In the genomic region with DNA sequence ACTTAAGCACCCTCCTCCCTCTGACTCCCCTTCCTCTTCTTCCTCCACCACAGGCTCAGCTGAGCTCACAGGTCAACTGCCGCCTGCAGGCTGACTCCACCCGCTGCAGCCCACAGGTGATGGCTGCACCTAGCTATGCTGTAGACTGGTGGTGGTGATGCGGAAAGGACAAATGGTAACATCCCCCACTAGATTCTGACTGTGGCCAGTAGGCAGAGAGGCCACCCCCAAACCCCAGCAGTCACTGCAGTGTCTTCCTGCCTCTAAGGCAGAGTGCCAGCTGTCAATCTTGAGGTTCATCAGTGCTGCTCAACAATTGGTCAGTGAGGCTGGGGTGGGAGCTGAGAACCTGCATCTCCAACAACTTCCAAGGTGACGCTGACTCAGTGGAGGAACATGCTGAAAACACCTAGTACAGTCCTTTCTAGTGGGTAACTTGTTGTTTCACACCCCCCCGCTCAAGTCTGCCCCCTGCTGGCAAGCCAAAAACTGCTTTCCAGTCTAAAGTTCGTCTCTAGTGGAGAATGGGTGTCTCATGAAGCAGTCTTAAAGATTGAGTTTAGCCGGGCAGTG, we compare ENCODE assay signal across 9 mouse cellular contexts. TPM values are rescaled to one million over a fixed set of nuclear protein-coding genes. Genes with fewer than 3 reads are reported as not detected.
DNase-seq lines count a peak whose midpoint lies in the region; ATAC-seq lines count a peak whose summit lies in the region.
"Had no signal": no experiment of that assay in that cellular context is flagged by ENCODE, and none has a peak within 500 bp of the region (broad histone marks: within the 10 kb centered on the region; RNA-seq: fewer than 3 reads in every experiment).

No protein-coding gene starts in this region.

- no peaks in the 10 kb centered on the region for H3K36me3 ChIP-seq in forebrain, embryonic 12.5 days (replicated peaks)
- H3K36me3 ChIP-seq in forebrain, embryonic 10.5 days (replicated peaks): no peaks in the 10 kb centered on the region
- H3K36me3 ChIP-seq in neural tube, embryonic 13.5 days: no peaks in the 10 kb centered on the region
- no peaks in the 10 kb centered on the region for H3K36me3 ChIP-seq in neural tube, embryonic 15.5 days
- H3K36me3 ChIP-seq in intestine, embryonic 15.5 days: no peaks in the 10 kb centered on the region

- DNase-seq in forebrain, embryonic 10.5 days (ENCODE audit: extremely low spot score, low spot score): no peak
- DNase-seq in right cerebral cortex, postnatal 4 days: no peak

- WGBS in forebrain, embryonic 12.5 days: 64% methylated on average over 7 of the region's 7 CpGs
- 71% methylated on average over 7 of the region's 7 CpGs for WGBS in forebrain, embryonic 10.5 days
- WGBS in neural tube, embryonic 13.5 days: 76% methylated on average over 7 of the region's 7 CpGs
- WGBS in neural tube, embryonic 15.5 days: 77% methylated on average over 7 of the region's 7 CpGs
- 61% methylated on average over 7 of the region's 7 CpGs for WGBS in intestine, embryonic 15.5 days

- H3K9ac ChIP-seq in forebrain, embryonic 12.5 days: no peak overlapping the region
- H3K9ac ChIP-seq in neural tube, embryonic 13.5 days: no peak overlapping the region
- H3K9ac ChIP-seq in neural tube, embryonic 15.5 days (replicated peaks): no peak overlapping the region
- H3K9ac ChIP-seq in intestine, embryonic 15.5 days: no peak overlapping the region

- no peaks in the 10 kb centered on the region for H3K27me3 ChIP-seq in forebrain, embryonic 12.5 days
- H3K27me3 ChIP-seq in forebrain, embryonic 10.5 days (ENCODE audit: poor library complexity, severe bottlenecking): no peaks in the 10 kb centered on the region
- H3K27me3 ChIP-seq in neural tube, embryonic 13.5 days: no peaks in the 10 kb centered on the region
- H3K27me3 ChIP-seq in neural tube, embryonic 15.5 days (replicated peaks): no peaks in the 10 kb centered on the region
- H3K27me3 ChIP-seq in intestine, embryonic 15.5 days (replicated peaks): no peaks in the 10 kb centered on the region

- no peaks in the 10 kb centered on the region for H3K9me3 ChIP-seq in forebrain, embryonic 12.5 days
- no peaks in the 10 kb centered on the region for H3K9me3 ChIP-seq in forebrain, embryonic 10.5 days
- no peaks in the 10 kb centered on the region for H3K9me3 ChIP-seq in neural tube, embryonic 13.5 days
- no peaks in the 10 kb centered on the region for H3K9me3 ChIP-seq in neural tube, embryonic 15.5 days (replicated peaks)
- H3K9me3 ChIP-seq in intestine, embryonic 15.5 days: no peaks in the 10 kb centered on the region

- no peak overlapping the region for H3K4me2 ChIP-seq in forebrain, embryonic 12.5 days
- H3K4me2 ChIP-seq in neural tube, embryonic 13.5 days: no peak overlapping the region
- no peak overlapping the region for H3K4me2 ChIP-seq in neural tube, embryonic 15.5 days
- no peak overlapping the region for H3K4me2 ChIP-seq in intestine, embryonic 15.5 days (replicated peaks)

- peaks cover under 1% of the 10 kb centered on the region; the same call in 1 of the 2 replicates for H3K4me1 ChIP-seq in forebrain, embryonic 12.5 days
- peaks cover 11% of the 10 kb centered on the region for H3K4me1 ChIP-seq in forebrain, embryonic 10.5 days
- peaks cover 1% of the 10 kb centered on the region for H3K4me1 ChIP-seq in neural tube, embryonic 13.5 days (replicated peaks)
- H3K4me1 ChIP-seq in neural tube, embryonic 15.5 days: 0 out of 2 replicates have a peak, but pooled peaks cover under 1% of the 10 kb centered on the region
- H3K4me1 ChIP-seq in intestine, embryonic 15.5 days (replicated peaks): no peaks in the 10 kb centered on the region

- 0 out of 2 replicates have a peak, but pooled peaks have one; percentile 17 for ATAC-seq in forebrain, embryonic 12.5 days (ENCODE audit: low FRiP score)
- peak; percentile 34; the same call in 1 of the 2 replicates for ATAC-seq in neural tube, embryonic 13.5 days (ENCODE audit: low read depth)
- no peak for ATAC-seq in neural tube, embryonic 15.5 days (ENCODE audit: low FRiP score)
- ATAC-seq in intestine, embryonic 15.5 days: peak; percentile 35; the same call in 1 of the 2 replicates
- ATAC-seq in neutrophil, adult 5-6 weeks (ENCODE audit: extremely low read depth, insufficient number of reproducible peaks, low FRiP score, poor library complexity, severe bottlenecking): peak; percentile 24
- ATAC-seq in frontal cortex, adult (ENCODE audit: low TSS enrichment): no peak; the same call in 1 of the 2 replicates

- H3K27ac ChIP-seq in forebrain, embryonic 12.5 days: no peak overlapping the region
- H3K27ac ChIP-seq in forebrain, embryonic 10.5 days: no peak overlapping the region
- no peak overlapping the region for H3K27ac ChIP-seq in neural tube, embryonic 13.5 days (replicated peaks)
- no peak overlapping the region for H3K27ac ChIP-seq in neural tube, embryonic 15.5 days (replicated peaks)
- no peak overlapping the region for H3K27ac ChIP-seq in intestine, embryonic 15.5 days

- H3K4me3 ChIP-seq in forebrain, embryonic 12.5 days (replicated peaks): no peak overlapping the region
- no peak overlapping the region for H3K4me3 ChIP-seq in forebrain, embryonic 10.5 days
- no peak overlapping the region for H3K4me3 ChIP-seq in neural tube, embryonic 13.5 days
- no peak overlapping the region for H3K4me3 ChIP-seq in neural tube, embryonic 15.5 days (replicated peaks)
- no peak overlapping the region for H3K4me3 ChIP-seq in intestine, embryonic 15.5 days (replicated peaks)

RNA-seq across cellular contexts. Expression of gene Nmur1, which starts 10.3 kb away (rescaled TPM):
- not detected in 2 replicates for polyA plus RNA-seq in forebrain, embryonic 12.5 days (2016; fragmentation: Nextera tagmentation; extraction: Ambion mirVana)
- polyA plus RNA-seq in forebrain, embryonic 10.5 days (2016; fragmentation: Nextera tagmentation; extraction: Ambion mirVana): 0.17 and 0.27 TPM in 2 replicates
- 0.49 TPM in 1 of 2 replicates, not detected in the other for polyA plus RNA-seq in neural tube, embryonic 13.5 days (2015; fragmentation: Nextera tagmentation; extraction: Ambion mirVana)
- 0.13 TPM in 1 of 2 replicates, not detected in the other for polyA plus RNA-seq in neural tube, embryonic 15.5 days (2015; fragmentation: Nextera tagmentation; extraction: Ambion mirVana)
- polyA plus RNA-seq in intestine, embryonic 15.5 days (2015; fragmentation: Nextera tagmentation; extraction: Ambion mirVana): 0.27 and 0.36 TPM in 2 replicates
- not detected in 2 replicates for total RNA-seq in neutrophil, adult 5-6 weeks (2017)
- polyA plus RNA-seq: heart, embryonic 16.5 days had no signal

RNA-seq across cellular contexts. Expression of gene Tex44, which starts 10.4 kb away (rescaled TPM):
- polyA plus RNA-seq in forebrain, embryonic 12.5 days (2016; fragmentation: Nextera tagmentation; extraction: Ambion mirVana): not detected in 2 replicates
- polyA plus RNA-seq in forebrain, embryonic 10.5 days (2016; fragmentation: Nextera tagmentation; extraction: Ambion mirVana): not detected in 2 replicates
- not detected in 2 replicates for polyA plus RNA-seq in neural tube, embryonic 13.5 days (2015; fragmentation: Nextera tagmentation; extraction: Ambion mirVana)
- not detected in 2 replicates for polyA plus RNA-seq in neural tube, embryonic 15.5 days (2015; fragmentation: Nextera tagmentation; extraction: Ambion mirVana)
- polyA plus RNA-seq in intestine, embryonic 15.5 days (2015; fragmentation: Nextera tagmentation; extraction: Ambion mirVana): not detected in 2 replicates
- not detected in 2 replicates for total RNA-seq in neutrophil, adult 5-6 weeks (2017)
- polyA plus RNA-seq: heart, embryonic 16.5 days had no signal

RNA-seq across cellular contexts. Expression of gene Ncl, which starts 56.5 kb away (rescaled TPM):
- polyA plus RNA-seq in forebrain, embryonic 12.5 days (2016; fragmentation: Nextera tagmentation; extraction: Ambion mirVana): 453 and 465 TPM in 2 replicates
- 644 and 705 TPM in 2 replicates for polyA plus RNA-seq in forebrain, embryonic 10.5 days (2016; fragmentation: Nextera tagmentation; extraction: Ambion mirVana)
- polyA plus RNA-seq in neural tube, embryonic 13.5 days (2015; fragmentation: Nextera tagmentation; extraction: Ambion mirVana): 213 and 222 TPM in 2 replicates
- polyA plus RNA-seq in neural tube, embryonic 15.5 days (2015; fragmentation: Nextera tagmentation; extraction: Ambion mirVana): 189 and 296 TPM in 2 replicates
- 424 and 451 TPM in 2 replicates for polyA plus RNA-seq in intestine, embryonic 15.5 days (2015; fragmentation: Nextera tagmentation; extraction: Ambion mirVana)
- 236 and 246 TPM in 2 replicates for total RNA-seq in neutrophil, adult 5-6 weeks (2017)

Comparison
In these comparisons a context has a peak if more than half of its experiments do, and no peak if none do; other contexts are left out.
1. ATAC-seq: peak in forebrain, embryonic 12.5 days (single experiment), neural tube, embryonic 13.5 days (single experiment), intestine, embryonic 15.5 days (single experiment) and neutrophil, adult 5-6 weeks (single experiment); none in neural tube, embryonic 15.5 days (single experiment) and frontal cortex, adult (single experiment).